Mouse (Mus musculus) liver, embryonic 14.5 days (tissue): Measurements from ENCODE around the gene Ranbp6. TPM values are rescaled to one million over a fixed set of nuclear protein-coding genes. Genes with fewer than 3 reads are reported as not detected.

Experiments
- ATAC-seq: fragments of 200-750 bp; cut with Nextera tagmentation; 2 replicates; pipeline ENCODE4 v1.8.0; 2017; ENCODE audit warnings: moderate number of reproducible peaks, mild to moderate bottlenecking, moderate library complexity; ENCODE audit not compliant: insufficient read depth
- DNase-seq, 3 experiments: peaks; one replicate each; pipeline ENCODE4 v3.0.0-alpha.2; 2012 to 2013; ENCODE audit warnings: low read depth in 3 of 3, low spot score in 3 of 3
- H3K27ac ChIP-seq: fragments of 300-500 bp; sonication (generic); 2 replicates; pipeline ENCODE4 v1.5.1; 2014; ENCODE audit warnings: moderate library complexity, mild to moderate bottlenecking, control low read depth, inconsistent platforms
- H3K27me3 ChIP-seq: fragments of 300-500 bp; sonication (generic); 2 replicates; pipeline ENCODE4 v1.6.1; 2014; ENCODE audit warnings: mild to moderate bottlenecking, low read length, moderate library complexity; ENCODE audit not compliant: control insufficient read depth, insufficient read depth
- H3K36me3 ChIP-seq: fragments of 300-500 bp; sonication (generic); replicated peaks from 2 replicates; pipeline ENCODE4 v1.6.1; 2014; ENCODE audit warnings: low read depth; ENCODE audit not compliant: control insufficient read depth, insufficient read depth
- H3K4me1 ChIP-seq, 2 experiments: fragments of 200-500 bp in 1 of 2; fragments of 300-500 bp in 1 of 2; sonication (generic) in 1 of 2; replicated peaks; 2 replicates each; pipeline ENCODE4 v1.6.1; 2012 to 2014; ENCODE audit warnings: antibody characterized with exemption in 1 of 2, inconsistent platforms in 1 of 2, low read length in 1 of 2; ENCODE audit not compliant: control insufficient read depth in 2 of 2, insufficient read depth in 2 of 2
- H3K4me2 ChIP-seq: fragments of 300-500 bp; sonication (generic); 2 replicates; pipeline ENCODE4 v1.6.1; 2014; ENCODE audit warnings: low read depth, mild to moderate bottlenecking, control low read depth, moderate library complexity
- H3K4me3 ChIP-seq, 2 experiments: fragments of 200-500 bp in 1 of 2; fragments of 300-500 bp in 1 of 2; sonication (generic) in 1 of 2; 2 replicates each; pipeline ENCODE4 v1.5.1; 2012 to 2014; ENCODE audit warnings: low read depth in 2 of 2, low read length in 2 of 2, mild to moderate bottlenecking in 2 of 2, control low read depth in 1 of 2, inconsistent platforms in 1 of 2, moderate library complexity in 1 of 2; ENCODE audit not compliant: insufficient read depth in 1 of 2
- H3K9ac ChIP-seq: fragments of 300-500 bp; sonication (generic); replicated peaks from 2 replicates; pipeline ENCODE4 v1.6.1; 2014; ENCODE audit warnings: mild to moderate bottlenecking, control low read depth, moderate library complexity
- H3K9me3 ChIP-seq: fragments of 300-500 bp; sonication (generic); 2 replicates; pipeline ENCODE4 v1.6.1; 2016; ENCODE audit warnings: low read length, mixed read lengths; ENCODE audit not compliant: control insufficient read depth
- CTCF ChIP-seq: IDR thresholded peaks from 2 replicates; pipeline ENCODE4 v1.5.1; 2016; ENCODE audit warnings: antibody characterized with exemption, low read depth, control low read depth
- EP300 ChIP-seq: IDR thresholded peaks from 2 replicates; pipeline ENCODE4 v1.6.1; 2016; ENCODE audit warnings: antibody characterized with exemption, low read depth
- WGBS: fragments of 180-500 bp; shearing (Covaris S2); extraction: QIAGEN DNeasy Blood & Tissue Kit; methylation state at CpG from one replicate; pipeline ENCODE4 v1.1.7; 2014; ENCODE audit not compliant: insufficient replicate concordance; 5-methylcytosine and 5-hydroxymethylcytosine counted together
- polyA plus RNA-seq, 2 experiments: library from polyadenylated mRNA; depleted of rRNA in 1 of 2; stranded (reverse) in 1 of 2; unstranded in 1 of 2; fragments of >200 nt; fragmentation: Nextera tagmentation in 1 of 2; extraction: Ambion mirVana in 1 of 2; gene quantifications; 2 replicates each; pipeline versions ENCODE4 v1.2.1 to v1.2.3; 2012 to 2014

Ranbp6 gene
- polyA plus RNA-seq, 2 experiments, result 4.3 to 6.2 TPM

DNA sequence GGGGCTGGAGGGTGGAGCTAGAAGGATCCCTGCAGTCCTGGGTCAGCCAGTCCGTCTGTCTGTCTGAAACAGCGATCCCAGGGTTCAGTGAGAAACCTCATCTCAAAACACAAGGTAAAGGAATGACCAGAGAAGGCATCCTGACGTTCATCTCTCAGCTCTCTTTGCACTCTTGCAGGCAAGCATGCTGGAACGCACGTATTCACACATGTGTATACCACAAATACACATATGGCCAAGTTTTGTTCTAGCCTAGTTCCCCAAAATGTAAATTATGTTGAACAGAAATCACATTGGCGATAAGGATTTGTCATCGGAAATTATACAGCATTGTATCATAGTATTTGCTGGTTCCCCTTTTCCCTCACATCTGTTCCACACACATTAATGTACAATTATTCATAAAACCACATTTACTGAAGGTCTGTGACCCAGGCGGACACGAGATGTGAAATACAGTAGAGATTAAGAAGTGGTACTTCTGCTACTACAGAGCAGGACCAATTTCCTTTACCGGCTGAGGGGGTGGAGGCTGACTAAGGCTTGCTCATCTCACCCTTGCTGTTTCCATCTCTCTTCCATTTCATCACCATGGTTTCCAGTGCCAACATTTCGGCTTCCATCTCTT, 37.3 kb upstream of the Ranbp6 start:
- H3K27ac ChIP-seq, result no peak overlapping the region
- no peaks in the 10 kb centered on the region for H3K4me1 ChIP-seq
- H3K36me3 ChIP-seq, result no peaks in the 10 kb centered on the region
- no peak overlapping the region for H3K4me2 ChIP-seq
- H3K9ac ChIP-seq, result no peak overlapping the region
- TF ChIP-seq CTCF (no peak), EP300 (no peak)
- no peak overlapping the region for H3K4me3 ChIP-seq
- no peaks in the 10 kb centered on the region for H3K27me3 ChIP-seq
- no peak for ATAC-seq
- H3K9me3 ChIP-seq, result no peaks in the 10 kb centered on the region
- WGBS, result 57% methylated on average over 11 of the region's 11 CpGs
- DNase-seq, result no peak

DNA sequence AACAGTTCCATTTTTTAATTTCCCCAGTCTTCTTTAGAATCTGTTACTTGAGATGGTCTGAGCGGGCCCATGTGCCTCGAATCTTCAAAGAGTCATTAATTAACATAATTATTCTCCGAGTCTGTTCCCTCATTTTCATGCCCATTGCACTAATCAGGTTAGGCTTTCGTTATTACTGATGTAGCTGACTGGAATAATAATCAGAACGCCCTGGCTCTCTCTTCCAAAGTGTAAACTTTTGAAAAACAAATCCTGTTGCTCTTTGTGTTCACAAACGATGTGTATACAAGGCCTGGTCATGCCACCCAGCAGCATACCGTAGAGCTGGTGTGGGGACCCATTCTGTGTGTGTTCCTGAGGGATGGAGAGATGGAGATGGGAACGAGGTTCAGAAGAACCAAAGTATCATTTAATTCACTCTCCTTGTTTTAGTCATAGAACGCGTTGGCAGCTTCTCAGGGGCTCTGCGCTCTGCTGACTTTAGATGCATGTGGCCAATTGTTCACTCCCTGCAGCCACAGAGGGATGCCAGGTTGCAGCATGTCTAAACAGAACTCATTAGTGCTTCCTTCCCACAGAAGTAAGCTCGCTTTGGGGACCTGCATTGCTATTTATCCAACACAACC, 31.4 kb upstream of the Ranbp6 start:
- H3K27me3 ChIP-seq, result no peaks in the 10 kb centered on the region
- no peak for DNase-seq
- H3K36me3 ChIP-seq, result no peaks in the 10 kb centered on the region
- no peak for ATAC-seq
- H3K4me1 ChIP-seq, result no peaks in the 10 kb centered on the region
- H3K9ac ChIP-seq, result no peak overlapping the region
- H3K4me3 ChIP-seq, result no peak overlapping the region
- WGBS, result 59% methylated on average over 12 of the region's 12 CpGs
- TF ChIP-seq CTCF, result no peak
- TF ChIP-seq EP300, result no peak
- H3K4me2 ChIP-seq, result no peak overlapping the region
- H3K9me3 ChIP-seq, result no peaks in the 10 kb centered on the region
- no peak overlapping the region for H3K27ac ChIP-seq

DNA sequence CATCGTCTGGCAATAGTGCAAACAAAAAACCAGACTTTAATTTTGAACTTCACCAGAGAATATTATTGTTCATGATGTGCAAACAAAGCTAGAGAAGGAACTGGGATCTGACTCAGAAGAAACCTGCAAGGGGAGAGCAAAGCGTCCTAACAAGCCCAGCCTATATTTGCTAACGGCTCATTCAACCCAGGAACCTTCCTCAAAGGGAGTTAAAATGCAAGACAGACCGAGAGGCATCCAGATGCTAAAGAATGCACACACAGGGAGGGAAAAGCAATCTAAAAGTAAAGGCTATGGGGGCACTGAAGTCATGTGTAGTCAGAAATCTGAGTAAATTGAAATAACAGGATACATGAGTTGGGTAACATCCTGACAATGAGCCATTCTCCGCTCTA, 30.9 kb upstream of the Ranbp6 start:
- no peak overlapping the region for H3K4me2 ChIP-seq
- H3K27ac ChIP-seq, result no peak overlapping the region
- no peak overlapping the region for H3K9ac ChIP-seq
- H3K27me3 ChIP-seq, result no peaks in the 10 kb centered on the region
- H3K9me3 ChIP-seq, result no peaks in the 10 kb centered on the region
- 54% methylated on average over 5 of the region's 5 CpGs for WGBS
- H3K36me3 ChIP-seq, result no peaks in the 10 kb centered on the region
- no peak for ATAC-seq
- TF ChIP-seq CTCF, result no peak
- TF ChIP-seq EP300, result no peak
- H3K4me1 ChIP-seq, result no peaks in the 10 kb centered on the region
- no peak for DNase-seq
- no peak overlapping the region for H3K4me3 ChIP-seq

DNA sequence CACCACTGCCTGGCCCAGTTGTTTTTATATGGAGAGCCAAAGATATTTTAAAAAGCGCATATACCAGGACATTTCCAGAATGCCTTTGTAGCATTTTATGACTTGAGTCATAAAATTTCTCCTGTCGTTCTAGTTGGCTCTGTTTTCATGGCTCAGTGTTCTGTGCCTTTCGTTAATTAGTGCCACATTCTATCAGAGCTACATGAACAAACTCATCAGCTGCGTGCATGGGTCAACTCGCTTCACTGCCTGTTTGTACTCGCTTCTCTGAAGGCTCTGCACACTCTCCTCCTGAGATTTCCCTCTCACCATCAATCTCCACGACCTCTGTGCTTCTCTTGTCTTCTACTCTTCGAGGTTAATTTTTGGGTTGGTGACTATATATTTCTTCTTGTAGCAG, 30.2 kb upstream of the Ranbp6 start:
- no peak for DNase-seq
- Histone ChIP-seq H3K36me3 (no peaks in the 10 kb centered on the region), H3K27ac (no peak overlapping the region), H3K9me3 (no peaks in the 10 kb centered on the region), H3K4me3 (no peak overlapping the region), H3K27me3 (no peaks in the 10 kb centered on the region), H3K4me1 (no peaks in the 10 kb centered on the region), H3K4me2 (no peak overlapping the region), H3K9ac (no peak overlapping the region)
- 61% methylated on average over 8 of the region's 8 CpGs for WGBS
- TF ChIP-seq CTCF, result no peak
- TF ChIP-seq EP300, result no peak
- no peak for ATAC-seq

DNA sequence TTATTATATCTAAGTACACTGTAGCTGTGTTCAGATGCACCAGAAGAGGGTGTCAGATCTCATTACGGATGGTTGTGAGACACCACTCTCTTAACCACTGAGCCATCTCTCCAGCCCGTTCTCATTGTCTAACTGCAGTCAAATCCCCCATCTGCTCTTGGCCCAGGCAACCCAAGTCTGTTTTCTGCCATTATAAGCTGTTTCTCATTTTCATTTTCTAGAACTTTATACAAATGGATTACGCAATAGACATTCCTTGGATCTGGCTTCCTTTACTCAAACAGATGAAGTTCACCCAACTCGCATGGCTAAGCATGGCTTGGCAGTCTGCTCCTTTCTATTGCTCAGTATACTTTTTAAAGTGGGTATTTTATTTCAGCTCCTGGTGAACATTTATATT, 27.9 kb upstream of the Ranbp6 start:
- no peak overlapping the region for H3K9ac ChIP-seq
- no peaks in the 10 kb centered on the region for H3K36me3 ChIP-seq
- ATAC-seq, result no peak
- H3K9me3 ChIP-seq, result no peaks in the 10 kb centered on the region
- DNase-seq, result no peak
- TF ChIP-seq CTCF (no peak), EP300 (no peak)
- H3K4me2 ChIP-seq, result no peak overlapping the region
- H3K27me3 ChIP-seq, result no peaks in the 10 kb centered on the region
- no peaks in the 10 kb centered on the region for H3K4me1 ChIP-seq
- WGBS, result 72% methylated on average over 4 of the region's 4 CpGs
- H3K27ac ChIP-seq, result no peak overlapping the region
- no peak overlapping the region for H3K4me3 ChIP-seq
